Comparison of ENCODE assay signal across 11 mouse cellular contexts in the genomic region with DNA sequence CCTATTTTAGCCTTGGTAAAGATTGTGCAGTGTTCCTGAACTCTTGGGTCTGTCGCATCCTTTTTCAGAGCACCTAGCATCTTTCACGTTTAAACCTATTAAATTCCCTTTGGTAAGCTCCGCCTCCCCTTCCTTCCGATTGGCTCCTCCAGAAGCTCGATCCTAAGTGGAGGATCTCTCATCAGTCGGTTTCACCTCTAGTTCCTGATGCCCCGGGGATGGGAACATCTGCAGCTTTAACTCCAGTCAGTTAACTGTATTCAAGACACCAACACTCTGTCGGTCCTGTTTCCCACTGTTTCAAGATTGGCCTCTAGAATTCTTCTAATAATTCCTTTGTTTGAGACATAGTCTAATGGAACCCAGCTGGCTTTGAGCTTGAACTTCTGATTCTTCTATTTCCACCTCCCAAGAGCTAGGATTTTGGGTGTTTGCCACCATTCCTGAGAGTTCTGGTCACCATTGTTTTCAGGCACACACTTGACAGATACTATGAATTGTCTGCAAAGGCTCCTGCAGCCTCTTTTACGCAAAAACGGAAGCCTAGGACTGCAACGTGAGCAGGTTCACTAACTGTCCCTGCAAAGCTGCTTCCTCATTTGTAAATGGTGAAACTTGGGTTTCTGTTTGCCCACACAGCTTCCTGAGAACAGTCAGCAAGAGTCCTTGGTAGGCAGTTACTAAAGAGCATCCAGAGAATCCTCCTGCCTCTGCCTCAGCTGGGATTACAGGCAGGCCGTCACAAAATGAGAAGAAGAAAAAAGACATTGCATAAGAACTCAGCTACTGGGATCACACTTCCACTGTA. TPM values are rescaled to one million over a fixed set of nuclear protein-coding genes. Genes with fewer than 3 reads are reported as not detected.
A peak's percentile ranks its signal among the peaks of the same experiment; 100 is the strongest.
DNase-seq lines count a peak whose midpoint lies in the region; ATAC-seq and TF ChIP-seq lines count a peak whose summit lies in the region.
"Had no signal": no experiment of that assay in that cellular context is flagged by ENCODE, and none has a peak within 500 bp of the region (broad histone marks: within the 10 kb centered on the region; RNA-seq: fewer than 3 reads in every experiment).

No protein-coding gene starts in this region.

- 40% methylated on average over 12 of the region's 12 CpGs for WGBS in heart, postnatal 0 days
- 42% methylated on average over 12 of the region's 12 CpGs for WGBS in small intestine, adult 2 months

- H3K27me3 ChIP-seq in heart, postnatal 0 days (ENCODE audit: control insufficient read depth, insufficient read depth, low read length) = no peaks in the 10 kb centered on the region
- no peaks in the 10 kb centered on the region for H3K27me3 ChIP-seq in G1E (ENCODE audit: insufficient read depth, low read length)
- no peaks in the 10 kb centered on the region for H3K27me3 ChIP-seq in small intestine, adult 2 months (ENCODE audit: control insufficient read depth, insufficient read depth, low read length)
- H3K27me3 ChIP-seq: heart, embryonic 15.5 days; midbrain, embryonic 12.5 days had no signal

- TF ChIP-seq CTCF in heart, postnatal 0 days (IDR thresholded peaks at IDR 0.05; ENCODE audit: low read depth) = no peak
- no peak for TF ChIP-seq CTCF in G1E (IDR thresholded peaks at IDR 0.05; ENCODE audit: low read depth, low read length)
- TF ChIP-seq CTCF in small intestine, adult 2 months (IDR thresholded peaks at IDR 0.05; ENCODE audit: extremely low read depth, insufficient read length, insufficient replicate concordance, low read depth, low read length) = no peak

- ATAC-seq in heart, postnatal 0 days (ENCODE audit: insufficient read depth, low read depth) = no peak
- ATAC-seq in G1E (ENCODE audit: extremely low read depth, insufficient number of reproducible peaks, low FRiP score, poor library complexity, severe bottlenecking) = no peak
- peak; percentile 14 for ATAC-seq in inflammation-experienced regulatory T-cells, adult 6 months

- no peak for TF ChIP-seq EP300 in heart, postnatal 0 days (IDR thresholded peaks at IDR 0.05; ENCODE audit: low read depth)

- no peaks in the 10 kb centered on the region for H3K36me3 ChIP-seq in heart, postnatal 0 days (replicated peaks; ENCODE audit: control insufficient read depth, insufficient read depth, low read length)
- H3K36me3 ChIP-seq in G1E (replicated peaks) = peaks cover 13% of the 10 kb centered on the region
- peaks cover 6% of the 10 kb centered on the region for H3K36me3 ChIP-seq in small intestine, adult 2 months (ENCODE audit: control insufficient read depth, insufficient read depth, low read length)
- H3K36me3 ChIP-seq: heart, embryonic 15.5 days; midbrain, embryonic 12.5 days had no signal

- H3K9me3 ChIP-seq in heart, postnatal 0 days (replicated peaks; ENCODE audit: control insufficient read depth, low read length) = no peaks in the 10 kb centered on the region
- H3K9me3 ChIP-seq in G1E (replicated peaks) = no peaks in the 10 kb centered on the region
- H3K9me3 ChIP-seq: heart, embryonic 15.5 days; midbrain, embryonic 12.5 days had no signal

- H3K9ac ChIP-seq in heart, postnatal 0 days (replicated peaks; ENCODE audit: low read depth, low read length) = no peak overlapping the region
- H3K9ac ChIP-seq: heart, embryonic 15.5 days; midbrain, embryonic 12.5 days had no signal

- H3K27ac ChIP-seq in heart, postnatal 0 days (ENCODE audit: low read depth) = peak overlapping the region; percentile 19; the same call in 1 of the 2 replicates
- peak overlapping the region; percentile 56 for H3K27ac ChIP-seq in small intestine, adult 2 months (ENCODE audit: insufficient read depth, low read depth, low read length)
- H3K27ac ChIP-seq: heart, embryonic 15.5 days; midbrain, embryonic 12.5 days had no signal

- no peak for DNase-seq in heart, postnatal 0 days (ENCODE audit: low spot score)
- DNase-seq in heart, postnatal 4 days = no peak
- peak; percentile 46 for DNase-seq in G1E (ENCODE audit: low spot score)
- no peak for DNase-seq in cerebellum, postnatal 10 days
- DNase-seq in layer of hippocampus, adult 9-10 months (ENCODE audit: low spot score) = no peak
- DNase-seq in layer of hippocampus, adult 18-20 months (ENCODE audit: low spot score in 2 of 2) = no peak
- DNase-seq: layer of hippocampus, postnatal 36 days had no signal

- H3K4me1 ChIP-seq in heart, postnatal 0 days (ENCODE audit: control insufficient read depth, insufficient read depth) = peaks cover 10% of the 10 kb centered on the region
- peaks cover 69% of the 10 kb centered on the region for H3K4me1 ChIP-seq in G1E (ENCODE audit: insufficient read depth, low read depth, low read length)
- H3K4me1 ChIP-seq in small intestine, adult 2 months (ENCODE audit: control insufficient read depth, insufficient read depth, insufficient read length, low read length) = peaks cover 11% of the 10 kb centered on the region; the same call in 1 of the 2 replicates

- no peak for TF ChIP-seq POLR2A in small intestine, adult 2 months (IDR thresholded peaks at IDR 0.05; ENCODE audit: low read depth, low read length)

- no peak overlapping the region for H3K4me3 ChIP-seq in heart, postnatal 0 days (ENCODE audit: low read depth, low read length)
- H3K4me3 ChIP-seq in G1E (ENCODE audit: low read depth, low read length) = no peak overlapping the region; the same call in 1 of the 2 replicates
- no peak overlapping the region for H3K4me3 ChIP-seq in small intestine, adult 2 months (ENCODE audit: low read depth, low read length)
- H3K4me3 ChIP-seq: heart, embryonic 15.5 days; midbrain, embryonic 12.5 days had no signal

- no peak overlapping the region for H3K4me2 ChIP-seq in heart, postnatal 0 days (ENCODE audit: low read depth, low read length)
- H3K4me2 ChIP-seq: heart, embryonic 15.5 days; midbrain, embryonic 12.5 days had no signal

RNA-seq across cellular contexts. Expression of a gene that starts 3.5 kb away (rescaled TPM):
- 80.5 and 85.8 TPM in 2 replicates for total RNA-seq in heart, postnatal 0 days (2014; rRNA removed; ENCODE audit: low replicate concordance)
- polyA plus RNA-seq in heart, postnatal 0 days (2015; fragmentation: Nextera tagmentation; extraction: Ambion mirVana) = 295 and 322 TPM in 2 replicates
- total RNA-seq in heart, postnatal 4 days (2021) = 100 to 1,000 TPM; 105 to 117 TPM
- total RNA-seq in G1E (2014; fragmentation: Nextera tagmentation) (260 and 286 TPM in 2 replicates), G1E (2017) (446 and 492 TPM in 2 replicates)
- 468 and 529 TPM in 2 replicates for polyA plus RNA-seq in G1E (2012)
- polyA plus RNA-seq in inflammation-experienced regulatory T-cells, adult 6 months (2017; shearing (Covaris generic)) = 100 to 1,000 TPM; 184 to 307 (median 297) TPM
- 758 and 1,409 TPM in 2 replicates for polyA plus RNA-seq in small intestine, adult 2 months (2012; rRNA removed)
- 100 to 1,000 TPM; 256 to 262 TPM for total RNA-seq in layer of hippocampus, adult 18-20 months (2021)

RNA-seq across cellular contexts. Expression of a gene that starts 5.1 kb away (rescaled TPM):
- total RNA-seq in heart, postnatal 0 days (2014; rRNA removed; ENCODE audit: low replicate concordance) = 111 and 117 TPM in 2 replicates
- polyA plus RNA-seq in heart, postnatal 0 days (2015; fragmentation: Nextera tagmentation; extraction: Ambion mirVana) = 160 and 171 TPM in 2 replicates
- total RNA-seq in heart, postnatal 4 days (2021) = 10 to 100 TPM; 73.2 to 74.5 TPM
- total RNA-seq in G1E (2014; fragmentation: Nextera tagmentation) (174 and 225 TPM in 2 replicates), G1E (2017) (218 and 250 TPM in 2 replicates)
- polyA plus RNA-seq in G1E (2012) = 8.0 and 10.3 TPM in 2 replicates
- polyA plus RNA-seq in inflammation-experienced regulatory T-cells, adult 6 months (2017; shearing (Covaris generic)) = 100 to 1,000 TPM; 542 to 558 (median 542) TPM
- 29.8 and 54.4 TPM in 2 replicates for polyA plus RNA-seq in small intestine, adult 2 months (2012; rRNA removed)
- 100 to 1,000 TPM; 120 to 123 TPM for total RNA-seq in layer of hippocampus, adult 18-20 months (2021)

RNA-seq across cellular contexts. Expression of a gene that starts 10.8 kb away (rescaled TPM):
- total RNA-seq in heart, postnatal 0 days (2014; rRNA removed; ENCODE audit: low replicate concordance) = 19.5 and 31.1 TPM in 2 replicates
- 66.8 and 73.3 TPM in 2 replicates for polyA plus RNA-seq in heart, postnatal 0 days (2015; fragmentation: Nextera tagmentation; extraction: Ambion mirVana)
- total RNA-seq in heart, postnatal 4 days (2021) = 10 to 100 TPM; 40.2 to 41.9 TPM
- total RNA-seq in G1E (2014; fragmentation: Nextera tagmentation) (48.8 and 49.0 TPM in 2 replicates), G1E (2017) (175 and 187 TPM in 2 replicates)
- 36.7 and 52.3 TPM in 2 replicates for polyA plus RNA-seq in G1E (2012)
- 100 to 1,000 TPM; 206 to 224 (median 212) TPM for polyA plus RNA-seq in inflammation-experienced regulatory T-cells, adult 6 months (2017; shearing (Covaris generic))
- 2.4 and 9.2 TPM in 2 replicates for polyA plus RNA-seq in small intestine, adult 2 months (2012; rRNA removed)
- 10 to 100 TPM; 58.8 to 69.7 TPM for total RNA-seq in layer of hippocampus, adult 18-20 months (2021)

RNA-seq across cellular contexts. Expression of a gene that starts 55.6 kb away (rescaled TPM):
- 5.3 and 7.7 TPM in 2 replicates for total RNA-seq in heart, postnatal 0 days (2014; rRNA removed; ENCODE audit: low replicate concordance)
- 10.1 and 10.3 TPM in 2 replicates for polyA plus RNA-seq in heart, postnatal 0 days (2015; fragmentation: Nextera tagmentation; extraction: Ambion mirVana)
- 1 to 10 TPM; 4.7 to 5.4 TPM for total RNA-seq in heart, postnatal 4 days (2021)
- total RNA-seq in G1E (2014; fragmentation: Nextera tagmentation) = 3.2 and 69.7 TPM in 2 replicates
- total RNA-seq in G1E (2017) = 9.8 and 12.4 TPM in 2 replicates
- polyA plus RNA-seq in G1E (2012) = 2.9 and 3.3 TPM in 2 replicates
- polyA plus RNA-seq in inflammation-experienced regulatory T-cells, adult 6 months (2017; shearing (Covaris generic)) = under 1 TPM in 2 of 3 experiments, not detected in 1; 0.31 to 0.36 TPM
- not detected in 2 replicates for polyA plus RNA-seq in small intestine, adult 2 months (2012; rRNA removed)
- total RNA-seq in layer of hippocampus, adult 18-20 months (2021) = not detected
- total RNA-seq: layer of hippocampus, postnatal 36 days had no signal
